Mouse (Mus musculus) erythroblast, embryonic 14.5 days (primary cell): Measurements from ENCODE around the gene Hlf. TPM values are rescaled to one million over a fixed set of nuclear protein-coding genes. Genes with fewer than 3 reads are reported as not detected.
A peak's percentile ranks its signal among the peaks of the same experiment; 100 is the strongest.

Source experiments
- H3K27me3 ChIP-seq: 2 replicates; pipeline ENCODE4 v1.6.1; 2012; ENCODE audit warnings: inconsistent platforms; ENCODE audit not compliant: control insufficient read depth
- H3K36me3 ChIP-seq: 2 replicates; pipeline ENCODE4 v1.6.1; 2012; ENCODE audit warnings: mild to moderate bottlenecking, inconsistent platforms; ENCODE audit not compliant: control insufficient read depth
- H3K4me1 ChIP-seq: 2 replicates; pipeline ENCODE4 v1.6.1; 2012; ENCODE audit warnings: inconsistent platforms; ENCODE audit not compliant: control insufficient read depth
- H3K4me3 ChIP-seq: replicated peaks from 2 replicates; pipeline ENCODE3; 2012; ENCODE audit warnings: moderate library complexity, mild to moderate bottlenecking, inconsistent platforms
- H3K9me3 ChIP-seq: 2 replicates; pipeline ENCODE4 v1.6.1; 2012; ENCODE audit warnings: low read length, inconsistent platforms, mixed read lengths; ENCODE audit not compliant: control insufficient read depth
- GATA1 ChIP-seq: IDR thresholded peaks from 2 replicates; pipeline ENCODE4 v1.6.1; 2012; ENCODE audit warnings: low read length, inconsistent platforms, mixed read lengths
- TAL1 ChIP-seq: IDR thresholded peaks from 3 replicates; pipeline ENCODE4 v1.6.1; 2012; ENCODE audit warnings: low read length, inconsistent platforms, mixed read lengths
- polyA plus RNA-seq: library from polyadenylated mRNA; stranded (reverse); fragments of >175 nt; gene quantifications from 2 replicates; pipeline ENCODE4 v1.2.3, GENCODE M21; 2012

The Hlf gene
- polyA plus RNA-seq, 1 experiment = 0.01 TPM

GRCm38 (mm10) chr11:90391271-90392185 lies 833 bp upstream of the Hlf start:
- Histone ChIP-seq H3K9me3 (peaks cover 3% of the 10 kb centered on the region; the same call in 1 of the 2 replicates), H3K27me3 (peaks cover 58% of the 10 kb centered on the region), H3K4me1 (peaks cover 12% of the 10 kb centered on the region), H3K4me3 (no peak overlapping the region), H3K36me3 (no peaks in the 10 kb centered on the region)
- TF ChIP-seq GATA1 (no peak), TAL1 (no peak)

GRCm38 (mm10) chr11:90389902-90390816 lies 536 bp downstream of the Hlf start:
- Histone ChIP-seq H3K9me3 (peaks cover 3% of the 10 kb centered on the region; the same call in 1 of the 2 replicates), H3K27me3 (peaks cover 64% of the 10 kb centered on the region), H3K4me3 (peak overlapping the region; percentile 43), H3K4me1 (peaks cover 12% of the 10 kb centered on the region), H3K36me3 (no peaks in the 10 kb centered on the region)
- TF ChIP-seq GATA1 (no peak), TAL1 (no peak)

DNA sequence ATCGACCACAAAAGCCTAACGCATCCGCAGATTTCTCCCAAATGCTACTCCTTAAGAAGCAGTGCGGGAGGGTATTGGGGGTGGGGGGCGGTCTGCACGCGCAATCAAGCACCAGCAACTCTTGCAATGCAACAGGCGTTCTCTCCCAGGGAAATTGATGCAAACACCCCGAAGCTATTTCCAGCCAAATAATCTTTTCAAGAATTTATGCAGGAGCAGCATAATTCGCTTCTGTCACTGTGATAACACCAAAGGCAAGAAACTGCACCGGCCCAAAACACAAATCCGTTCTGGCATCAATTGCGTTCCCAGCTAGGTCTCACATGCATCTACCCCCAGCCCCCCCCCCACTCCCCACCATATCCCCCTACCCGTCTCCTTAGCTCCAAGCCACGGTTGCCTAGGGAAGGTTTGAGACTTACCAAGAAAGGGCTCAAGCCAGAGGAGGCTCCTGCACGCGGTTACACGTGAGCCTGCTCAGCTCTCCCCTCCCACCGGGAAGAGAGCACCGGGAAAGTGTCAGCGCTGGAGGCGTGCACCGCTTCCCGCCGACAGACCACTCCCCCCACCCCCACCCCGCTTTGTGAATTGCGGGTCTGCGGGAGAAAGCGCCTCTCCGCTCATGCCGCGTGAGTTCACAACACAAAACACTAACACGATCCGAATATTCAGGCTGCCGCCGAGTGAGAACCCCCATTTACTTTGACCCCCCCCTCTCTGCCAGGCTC lies 1.4 kb downstream of the Hlf start:
- H3K9me3 ChIP-seq = peaks cover 3% of the 10 kb centered on the region; the same call in 1 of the 2 replicates
- H3K4me3 ChIP-seq = peak overlapping the region; percentile 43
- H3K27me3 ChIP-seq = peaks cover 64% of the 10 kb centered on the region
- TF ChIP-seq TAL1 (no peak), GATA1 (no peak)
- H3K36me3 ChIP-seq = no peaks in the 10 kb centered on the region
- H3K4me1 ChIP-seq = peaks cover 12% of the 10 kb centered on the region

GRCm38 (mm10) chr11:90387501-90388440 lies 2.9 kb downstream of the Hlf start:
- TF ChIP-seq TAL1 (no peak), GATA1 (no peak)
- Histone ChIP-seq H3K4me1 (peaks cover 12% of the 10 kb centered on the region), H3K36me3 (no peaks in the 10 kb centered on the region), H3K9me3 (peaks cover 3% of the 10 kb centered on the region; the same call in 1 of the 2 replicates), H3K4me3 (peak overlapping the region; percentile 10), H3K27me3 (peaks cover 64% of the 10 kb centered on the region)

GRCm38 (mm10) chr11:90382005-90382611 lies 8.6 kb downstream of the Hlf start:
- no peaks in the 10 kb centered on the region for H3K4me1 ChIP-seq
- H3K4me3 ChIP-seq = no peak overlapping the region
- H3K36me3 ChIP-seq = no peaks in the 10 kb centered on the region; the same call in 1 of the 2 replicates
- TF ChIP-seq GATA1 (no peak), TAL1 (no peak)
- no peaks in the 10 kb centered on the region for H3K9me3 ChIP-seq
- peaks cover 11% of the 10 kb centered on the region for H3K27me3 ChIP-seq

DNA sequence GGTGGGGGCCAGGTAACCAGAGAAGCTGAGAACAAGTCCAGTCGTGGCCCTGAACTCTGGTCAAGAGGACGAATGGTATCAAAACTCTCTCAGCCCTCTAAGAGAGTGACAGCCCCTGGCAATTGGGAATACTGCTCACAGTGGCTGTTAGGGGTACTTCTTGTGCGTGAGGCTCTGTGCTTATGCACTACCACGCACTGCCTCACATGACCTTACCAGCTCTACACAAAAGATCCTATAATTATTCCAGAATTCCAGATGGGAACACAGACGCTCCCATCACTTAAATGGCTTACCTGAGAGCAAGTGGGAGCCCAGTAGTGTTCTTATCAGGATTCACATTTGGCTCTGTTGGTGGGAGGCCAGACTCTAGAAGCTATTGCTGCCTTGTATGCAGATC lies 9.6 kb downstream of the Hlf start:
- H3K4me1 ChIP-seq = no peaks in the 10 kb centered on the region
- no peaks in the 10 kb centered on the region for H3K9me3 ChIP-seq
- peaks cover 2% of the 10 kb centered on the region; the same call in 1 of the 2 replicates for H3K27me3 ChIP-seq
- TF ChIP-seq TAL1 (no peak), GATA1 (no peak)
- no peaks in the 10 kb centered on the region; the same call in 1 of the 2 replicates for H3K36me3 ChIP-seq
- H3K4me3 ChIP-seq = no peak overlapping the region

DNA sequence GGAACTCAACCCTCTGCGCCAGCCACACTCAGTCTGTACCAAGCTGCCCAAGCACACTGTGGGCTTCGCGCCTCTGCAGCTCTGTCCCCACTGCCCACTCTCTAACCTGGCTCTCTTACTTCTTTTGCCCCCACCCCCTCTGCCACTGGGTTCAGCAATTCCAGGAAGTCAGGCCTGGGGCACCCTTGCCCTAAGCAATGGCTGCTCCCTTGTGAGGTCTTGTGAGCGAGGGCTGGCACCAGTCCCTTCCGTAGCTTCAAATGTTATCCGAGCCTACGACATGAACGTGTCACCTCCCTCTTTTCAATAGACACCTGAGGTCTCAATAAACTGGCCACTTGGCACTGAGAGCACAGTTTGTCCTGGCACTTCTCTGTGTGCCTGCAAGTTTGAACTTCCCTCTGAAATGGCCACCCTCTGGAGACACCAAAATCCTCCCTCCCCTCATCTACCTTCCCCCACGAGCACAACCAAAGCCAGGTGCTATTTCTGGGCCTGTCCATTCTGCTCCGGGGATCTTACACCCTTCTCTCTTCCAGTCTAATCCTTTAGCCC lies 10.5 kb downstream of the Hlf start:
- no peaks in the 10 kb centered on the region; the same call in 1 of the 2 replicates for H3K36me3 ChIP-seq
- TF ChIP-seq TAL1 = no peak
- TF ChIP-seq GATA1 = no peak
- H3K4me3 ChIP-seq = no peak overlapping the region
- no peaks in the 10 kb centered on the region for H3K4me1 ChIP-seq
- H3K9me3 ChIP-seq = no peaks in the 10 kb centered on the region
- H3K27me3 ChIP-seq = no peaks in the 10 kb centered on the region
